Mouse (Mus musculus) liver, embryonic 12.5 days (tissue): ENCODE measurements at regions not wholly inside any gene's neighbourhood (a gene's known extent, or its start where the extent isn't known, plus 50 kb on each side); places are given as distances from the start of the nearest gene placed in this dataset.
"Not testable (repeated sequence)": the region's sequence is repeated elsewhere in the genome, so short reads cannot be mapped to it uniquely, and the experiment has no call there.

Source experiments
- ATAC-seq: fragments of 200-750 bp; cut with Nextera tagmentation; 2 replicates; pipeline ENCODE4 v1.8.0; 2017; ENCODE audit warnings: moderate number of reproducible peaks, mild to moderate bottlenecking, moderate library complexity
- H3K27ac ChIP-seq: fragments of 300-500 bp; sonication (generic); 2 replicates; pipeline ENCODE4 v1.5.1; 2016; ENCODE audit warnings: mild to moderate bottlenecking
- H3K27me3 ChIP-seq: fragments of 300-500 bp; sonication (generic); replicated peaks from 2 replicates; pipeline ENCODE4 v1.6.1; 2016; ENCODE audit warnings: mild to moderate bottlenecking, moderate library complexity
- H3K36me3 ChIP-seq: fragments of 300-500 bp; sonication (generic); 2 replicates; pipeline ENCODE4 v1.6.1; 2016; ENCODE audit warnings: mild to moderate bottlenecking, moderate library complexity
- H3K4me1 ChIP-seq: fragments of 300-500 bp; sonication (generic); 2 replicates; pipeline ENCODE4 v1.6.1; 2016
- H3K4me2 ChIP-seq: fragments of 300-500 bp; sonication (generic); 2 replicates; pipeline ENCODE4 v1.6.1; 2016; ENCODE audit warnings: mild to moderate bottlenecking, moderate library complexity
- H3K4me3 ChIP-seq: fragments of 300-500 bp; sonication (generic); 2 replicates; pipeline ENCODE4 v1.5.1; 2016; ENCODE audit warnings: mild to moderate bottlenecking, moderate library complexity
- H3K9ac ChIP-seq: fragments of 300-500 bp; sonication (generic); 2 replicates; pipeline ENCODE4 v1.6.1; 2016; ENCODE audit warnings: mild to moderate bottlenecking, moderate library complexity
- H3K9me3 ChIP-seq: fragments of 300-500 bp; sonication (generic); replicated peaks from 2 replicates; pipeline ENCODE4 v1.6.1; 2016; ENCODE audit warnings: mild to moderate bottlenecking, moderate library complexity
- WGBS: fragments of 180-500 bp; shearing (Covaris S2); methylation state at CpG from one replicate; pipeline ENCODE4 v1.1.7; 2016; ENCODE audit not compliant: insufficient replicate concordance; 5-methylcytosine and 5-hydroxymethylcytosine counted together

- not testable (repeated sequence) for H3K27me3 ChIP-seq, H3K36me3 ChIP-seq, H3K4me2 ChIP-seq, H3K4me3 ChIP-seq, H3K27ac ChIP-seq, H3K9ac ChIP-seq, ATAC-seq, H3K4me1 ChIP-seq
- H3K9me3 ChIP-seq = peaks cover 40% of the 10 kb centered on the region
- WGBS = 59% methylated on average over 2 of the region's 2 CpGs
Observed at GRCm38 (mm10) chr10:3107955-3108354, 159.6 kb downstream of the H60c start.
